Mouse (Mus musculus) hindbrain, postnatal 0 days (tissue): ENCODE data around the gene Clec14a. TPM values are rescaled to one million over a fixed set of nuclear protein-coding genes. Genes with fewer than 3 reads are reported as not detected.
"Not testable (repeated sequence)": the region's sequence is repeated elsewhere in the genome, so short reads cannot be mapped to it uniquely, and the experiment has no call there.

Experiments used
- ATAC-seq: fragments of 200-750 bp; cut with Nextera tagmentation; 2 replicates; pipeline ENCODE4 v1.8.0; 2017; ENCODE audit warnings: mild to moderate bottlenecking, moderate TSS enrichment, moderate library complexity
- DNase-seq: peaks from one replicate; pipeline ENCODE4 v3.0.0-alpha.2; 2015; ENCODE audit warnings: low spot score
- H3K27ac ChIP-seq: fragments of 300-500 bp; sonication (generic); 2 replicates; pipeline ENCODE4 v1.5.1; 2014; ENCODE audit warnings: mild to moderate bottlenecking
- H3K27me3 ChIP-seq: fragments of 300-500 bp; sonication (generic); 2 replicates; pipeline ENCODE4 v1.6.1; 2014; ENCODE audit warnings: low read length, mixed read lengths; ENCODE audit not compliant: insufficient read depth
- H3K36me3 ChIP-seq: fragments of 300-500 bp; sonication (generic); 2 replicates; pipeline ENCODE4 v1.6.1; 2014; ENCODE audit warnings: low read length, mixed read lengths; ENCODE audit not compliant: insufficient read depth
- H3K4me1 ChIP-seq: fragments of 300-500 bp; sonication (generic); 2 replicates; pipeline ENCODE4 v1.6.1; 2014; ENCODE audit warnings: antibody characterized with exemption, low read length, mixed read lengths; ENCODE audit not compliant: insufficient read depth
- H3K4me2 ChIP-seq: fragments of 300-500 bp; sonication (generic); 2 replicates; pipeline ENCODE4 v1.6.1; 2014; ENCODE audit warnings: low read depth, mild to moderate bottlenecking, low read length, moderate library complexity, mixed read lengths
- H3K4me3 ChIP-seq: fragments of 300-500 bp; sonication (generic); 2 replicates; pipeline ENCODE4 v1.5.1; 2014; ENCODE audit warnings: low read length
- H3K9ac ChIP-seq: fragments of 300-500 bp; sonication (generic); replicated peaks from 2 replicates; pipeline ENCODE4 v1.6.1; 2014; ENCODE audit warnings: mild to moderate bottlenecking, low read length, moderate library complexity, mixed read lengths
- H3K9me3 ChIP-seq: fragments of 300-500 bp; sonication (generic); 2 replicates; pipeline ENCODE4 v1.6.1; 2016; ENCODE audit warnings: low read length, mixed read lengths
- CTCF ChIP-seq: IDR thresholded peaks from 2 replicates; pipeline ENCODE4 v1.5.1; 2016; ENCODE audit warnings: antibody characterized with exemption, control low read depth, low read depth
- WGBS: fragments of 180-500 bp; shearing (Covaris S2); extraction: QIAGEN DNeasy Blood & Tissue Kit; methylation state at CpG from one replicate; pipeline ENCODE4 v1.1.7; 2014; 5-methylcytosine and 5-hydroxymethylcytosine counted together
- polyA plus RNA-seq: library from polyadenylated mRNA; unstranded; fragments of >200 nt; fragmentation: Nextera tagmentation; extraction: Ambion mirVana; gene quantifications from 2 replicates; pipeline ENCODE4 v1.2.1, GENCODE M21; 2015
- total RNA-seq: library from RNA; depleted of rRNA; stranded (reverse); fragments of >200 nt; gene quantifications from 2 replicates; pipeline ENCODE4 v1.2.3, GENCODE M21; 2014; rRNA removed

The Clec14a gene
- total RNA-seq = 6.8 and 9.3 TPM in 2 replicates
- 6.4 and 6.9 TPM in 2 replicates for polyA plus RNA-seq

GRCm38 (mm10) chr12:58268563-58269501 is at the start of gene Clec14a:
Gene Clec14a, minus strand, starts transcription at chr12:58269290.
- Histone ChIP-seq H3K27ac (peak within 1 kb of the TSS; percentile 61; the same call in 1 of the 2 replicates), H3K4me1 (peaks cover 10% of the 10 kb centered on the region), H3K27me3 (no peaks in the 10 kb centered on the region), H3K4me3 (peak within 1 kb of the TSS; percentile 40), H3K4me2 (peak within 1 kb of the TSS; percentile 73), H3K36me3 (no peaks in the 10 kb centered on the region), H3K9ac (peak within 1 kb of the TSS; percentile 25), H3K9me3 (no peaks in the 10 kb centered on the region)
- ATAC-seq (peak; percentile 84), DNase-seq (peak; percentile 11)
- no peak for TF ChIP-seq CTCF
- WGBS = 11% methylated on average over 32 of the region's 32 CpGs

- Histone ChIP-seq H3K9me3 (no peaks in the 10 kb centered on the region), H3K36me3 (no peaks in the 10 kb centered on the region), H3K4me3 (no peak overlapping the region), H3K4me2 (no peak overlapping the region), H3K27ac (no peak overlapping the region), H3K4me1 (no peaks in the 10 kb centered on the region), H3K9ac (no peak overlapping the region), H3K27me3 (no peaks in the 10 kb centered on the region)
- DNase-seq (no peak), ATAC-seq (no peak)
- 62% methylated on average over 2 of the region's 2 CpGs for WGBS
- no peak for TF ChIP-seq CTCF
These were observed 38.7 kb upstream of the Clec14a start for GRCm38 (mm10) chr12:58307835-58308234.

GRCm38 (mm10) chr12:58306402-58306801 is 37.3 kb upstream of the Clec14a start:
- not testable (repeated sequence) for DNase-seq, ATAC-seq
- WGBS = 86% methylated on average over 8 of the region's 8 CpGs

GRCm38 (mm10) chr12:58305567-58305966 is 36.5 kb upstream of the Clec14a start:
- no peaks in the 10 kb centered on the region for H3K9me3 ChIP-seq
- whole genome bisulfite sequencing = 73% methylated on average over 2 of the region's 2 CpGs
- DNase-seq (no peak), ATAC-seq (no peak)
- no peaks in the 10 kb centered on the region for H3K4me1 ChIP-seq
- H3K4me3 ChIP-seq = no peak overlapping the region
- no peak overlapping the region for H3K27ac ChIP-seq
- H3K9ac ChIP-seq = no peak overlapping the region
- H3K36me3 ChIP-seq = no peaks in the 10 kb centered on the region
- no peak overlapping the region for H3K4me2 ChIP-seq
- TF ChIP-seq CTCF = no peak
- no peaks in the 10 kb centered on the region for H3K27me3 ChIP-seq

More at GRCm38 (mm10) chr12:58306402-58306801, 37.3 kb upstream of the Clec14a start:
- not testable (repeated sequence) for H3K36me3 ChIP-seq, H3K4me1 ChIP-seq, H3K27ac ChIP-seq, H3K4me2 ChIP-seq, H3K9me3 ChIP-seq, H3K4me3 ChIP-seq, H3K27me3 ChIP-seq, H3K9ac ChIP-seq

- no peak for DNase-seq
- ATAC-seq = no peak
- WGBS = 69% methylated on average over 6 of the region's 6 CpGs
- Histone ChIP-seq H3K4me1 (no peaks in the 10 kb centered on the region), H3K27ac (no peak overlapping the region), H3K4me2 (no peak overlapping the region), H3K27me3 (no peaks in the 10 kb centered on the region), H3K36me3 (no peaks in the 10 kb centered on the region), H3K9ac (no peak overlapping the region), H3K4me3 (no peak overlapping the region), H3K9me3 (no peaks in the 10 kb centered on the region)
- no peak for TF ChIP-seq CTCF
These were observed 27.9 kb upstream of the Clec14a start for GRCm38 (mm10) chr12:58296980-58297379.

GRCm38 (mm10) chr12:58285912-58286311 is 16.8 kb upstream of the Clec14a start:
- TF ChIP-seq CTCF = no peak

GRCm38 (mm10) chr12:58270520-58270919 is 1.4 kb upstream of the Clec14a start:
- TF ChIP-seq CTCF = no peak
- no peak for DNase-seq
- H3K9me3 ChIP-seq = no peaks in the 10 kb centered on the region
- ATAC-seq = no peak
- H3K4me2 ChIP-seq = no peak overlapping the region
- H3K27me3 ChIP-seq = no peaks in the 10 kb centered on the region
- no peak overlapping the region for H3K4me3 ChIP-seq
- H3K9ac ChIP-seq = no peak overlapping the region
- H3K27ac ChIP-seq = no peak overlapping the region
- 86% methylated on average over 6 of the region's 6 CpGs for WGBS
- H3K4me1 ChIP-seq = peaks cover 10% of the 10 kb centered on the region
- no peaks in the 10 kb centered on the region for H3K36me3 ChIP-seq

More at GRCm38 (mm10) chr12:58285912-58286311, 16.8 kb upstream of the Clec14a start:
- Histone ChIP-seq H3K9ac (no peak overlapping the region), H3K9me3 (no peaks in the 10 kb centered on the region), H3K27me3 (no peaks in the 10 kb centered on the region), H3K4me3 (no peak overlapping the region), H3K4me2 (no peak overlapping the region), H3K36me3 (no peaks in the 10 kb centered on the region), H3K27ac (no peak overlapping the region), H3K4me1 (no peaks in the 10 kb centered on the region)
- ATAC-seq (no peak), DNase-seq (no peak)
- 78% methylated on average over 3 of the region's 3 CpGs for WGBS
